Mouse (Mus musculus): ENCODE results near the gene 2310061I04Rik. TPM values are rescaled to one million over a fixed set of nuclear protein-coding genes. Genes with fewer than 3 reads are reported as not detected.

2310061I04Rik gene
- polyA plus RNA-seq, 1 experiment from 2014 or later: 55.3 TPM

- WGBS: 6% methylated on average over 66 of the region's 66 CpGs
- peak; percentile 90 for ATAC-seq (ENCODE audit: low FRiP score)
- peaks cover 54% of the 10 kb centered on the region for H3K36me3 ChIP-seq (replicated peaks; ENCODE audit: control insufficient read depth, insufficient read depth)
Measured at GRCm38 (mm10) chr17:35879245-35880057, 17.8 kb downstream of the 2310061I04Rik start, which contains the start of gene Dhx16. Gene Dhx16 (plus strand): TSS chr17:35879819.

GRCm38 (mm10) chr17:35874721-35875120 lies 22.5 kb downstream of the 2310061I04Rik start:
- peaks cover 33% of the 10 kb centered on the region for H3K4me1 ChIP-seq (replicated peaks; ENCODE audit: control insufficient read depth, insufficient read depth, low read length)
- no peak overlapping the region for H3K4me2 ChIP-seq (replicated peaks)
- no peaks in the 10 kb centered on the region for H3K27me3 ChIP-seq (ENCODE audit: control insufficient read depth, insufficient read depth, low read length)
- 85% methylated on average over 6 of the region's 6 CpGs for whole genome bisulfite sequencing
- ATAC-seq (ENCODE audit: low FRiP score): no peak
- no peak overlapping the region for H3K4me3 ChIP-seq (replicated peaks; ENCODE audit: low read length)
- no peak for DNase-seq (ENCODE audit: low spot score)
- no peaks in the 10 kb centered on the region for H3K9me3 ChIP-seq (ENCODE audit: control insufficient read depth, low read length)
- H3K27ac ChIP-seq: no peak overlapping the region
- no peak overlapping the region for H3K9ac ChIP-seq
- peaks cover 44% of the 10 kb centered on the region for H3K36me3 ChIP-seq (replicated peaks; ENCODE audit: control insufficient read depth, insufficient read depth)

More at GRCm38 (mm10) chr17:35879245-35880057, 17.8 kb downstream of the 2310061I04Rik start, which contains the start of gene Dhx16:
- Histone ChIP-seq H3K27ac (peak within 1 kb of the TSS; percentile 77), H3K27me3 (ENCODE audit: control insufficient read depth, insufficient read depth, low read length) (no peaks in the 10 kb centered on the region), H3K4me3 (replicated peaks; ENCODE audit: low read length) (peak within 1 kb of the TSS; percentile 96), H3K9ac (peak within 1 kb of the TSS; percentile 86), H3K4me1 (replicated peaks; ENCODE audit: control insufficient read depth, insufficient read depth, low read length) (peaks cover 7% of the 10 kb centered on the region), H3K9me3 (ENCODE audit: control insufficient read depth, low read length) (no peaks in the 10 kb centered on the region), H3K4me2 (replicated peaks) (peak within 1 kb of the TSS; percentile 82)
- peak; percentile 97 for DNase-seq (ENCODE audit: low spot score)

GRCm38 (mm10) chr17:35873774-35874519 lies 23.3 kb downstream of the 2310061I04Rik start:
- WGBS: 34% methylated on average over 21 of the region's 21 CpGs
- peaks cover 44% of the 10 kb centered on the region for H3K36me3 ChIP-seq (replicated peaks; ENCODE audit: control insufficient read depth, insufficient read depth)
- ATAC-seq (ENCODE audit: low FRiP score) (peak; percentile 25; the same call in 1 of the 2 replicates), DNase-seq (ENCODE audit: low spot score) (peak; percentile 77)
- H3K27ac ChIP-seq: no peak overlapping the region
- peaks cover 40% of the 10 kb centered on the region for H3K4me1 ChIP-seq (replicated peaks; ENCODE audit: control insufficient read depth, insufficient read depth, low read length)
- H3K27me3 ChIP-seq (ENCODE audit: control insufficient read depth, insufficient read depth, low read length): no peaks in the 10 kb centered on the region
- no peaks in the 10 kb centered on the region for H3K9me3 ChIP-seq (ENCODE audit: control insufficient read depth, low read length)
- no peak overlapping the region for H3K4me3 ChIP-seq (replicated peaks; ENCODE audit: low read length)
- peak overlapping the region; percentile 28; the same call in 1 of the 2 replicates for H3K9ac ChIP-seq
- peak overlapping the region; percentile 24 for H3K4me2 ChIP-seq (replicated peaks)

DNA sequence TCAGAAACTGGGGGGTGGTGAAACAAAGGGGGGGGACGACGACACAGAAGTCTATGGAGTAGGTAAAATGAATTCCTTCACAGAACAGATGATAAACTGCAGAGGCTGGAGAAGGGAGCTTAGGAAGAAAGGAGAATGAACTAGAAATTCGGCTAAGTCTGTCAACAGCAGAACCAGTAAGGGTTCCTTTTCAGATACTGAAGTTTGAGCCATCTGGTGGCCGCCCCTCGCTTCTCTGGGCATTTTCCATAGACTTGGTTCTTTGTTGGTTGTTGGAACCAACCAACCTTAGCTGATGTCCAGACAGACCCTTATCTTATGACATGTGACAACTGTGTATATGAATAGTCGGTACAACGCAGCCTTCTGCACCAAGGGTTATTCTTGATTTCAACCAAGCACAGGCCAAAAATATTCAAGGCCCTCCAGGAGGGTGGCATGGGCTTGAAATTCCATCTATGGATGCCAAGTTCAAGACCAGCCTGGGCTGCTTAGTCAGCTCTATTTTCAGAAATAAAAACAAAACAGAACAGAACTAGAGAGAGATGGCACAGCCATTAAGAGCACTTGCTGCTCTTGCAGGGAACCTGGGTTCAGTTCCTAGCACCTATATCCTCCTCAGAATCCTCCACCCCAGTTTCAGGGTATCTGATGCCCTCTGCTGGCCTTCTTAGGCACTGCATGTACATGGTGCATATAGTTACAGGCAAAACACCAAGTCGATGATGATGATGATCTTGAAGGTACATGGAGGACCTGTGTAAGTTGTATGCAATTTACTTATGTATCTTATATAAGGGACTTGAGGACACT lies 26.1 kb downstream of the 2310061I04Rik start:
- ATAC-seq (ENCODE audit: low FRiP score) (no peak), DNase-seq (ENCODE audit: low spot score) (no peak)
- peak overlapping the region; percentile 99 for H3K4me2 ChIP-seq (replicated peaks)
- H3K27me3 ChIP-seq (ENCODE audit: control insufficient read depth, insufficient read depth, low read length): no peaks in the 10 kb centered on the region
- H3K4me3 ChIP-seq (replicated peaks; ENCODE audit: low read length): peak overlapping the region; percentile 75
- H3K9ac ChIP-seq: peak overlapping the region; percentile 95
- H3K27ac ChIP-seq: peak overlapping the region; percentile 98; the same call in 1 of the 2 replicates
- no peaks in the 10 kb centered on the region for H3K9me3 ChIP-seq (ENCODE audit: control insufficient read depth, low read length)
- WGBS: 92% methylated on average over 8 of the region's 8 CpGs
- peaks cover 41% of the 10 kb centered on the region for H3K36me3 ChIP-seq (replicated peaks; ENCODE audit: control insufficient read depth, insufficient read depth)
- H3K4me1 ChIP-seq (replicated peaks; ENCODE audit: control insufficient read depth, insufficient read depth, low read length): peaks cover 58% of the 10 kb centered on the region

DNA sequence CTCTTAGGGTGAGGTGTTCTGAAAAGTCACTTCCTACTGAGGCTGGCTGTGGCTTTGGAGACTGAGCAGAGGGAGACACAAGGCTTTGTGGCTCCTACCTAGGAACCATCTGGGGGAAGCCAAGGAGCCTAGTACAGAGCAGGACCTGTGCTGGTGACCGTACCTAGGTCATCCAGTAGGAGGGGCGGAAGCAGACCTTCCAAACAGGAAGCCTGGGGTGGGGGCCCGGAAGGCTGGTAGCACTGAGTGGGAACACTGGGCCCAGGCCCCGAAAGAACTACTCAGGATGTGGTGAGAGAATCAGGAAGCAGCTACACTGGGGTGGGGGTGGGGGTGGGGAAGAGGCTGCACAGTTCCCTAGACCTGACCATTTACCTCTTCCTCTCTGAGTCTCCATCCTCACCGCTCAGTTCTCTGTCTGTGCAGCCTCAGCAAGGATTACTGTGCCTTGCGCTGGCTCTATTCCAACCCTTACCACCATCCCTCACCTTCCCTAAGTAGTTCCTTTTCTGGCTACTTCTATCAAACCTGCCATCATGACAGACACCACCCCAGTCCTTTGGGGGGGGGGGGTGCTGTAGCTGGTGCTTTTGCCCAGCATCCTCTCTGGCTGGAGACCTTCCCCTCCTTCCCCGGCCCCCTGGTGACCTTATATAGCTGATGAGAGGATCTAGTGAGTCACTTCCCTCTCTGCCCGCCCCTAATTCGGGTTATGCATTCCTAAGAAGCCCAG lies 26.9 kb downstream of the 2310061I04Rik start:
- H3K4me3 ChIP-seq (replicated peaks; ENCODE audit: low read length): peak overlapping the region; percentile 75

GRCm38 (mm10) chr17:35869346-35870067 lies 27.7 kb downstream of the 2310061I04Rik start:
- 2% methylated on average over 7 of the region's 7 CpGs for whole genome bisulfite sequencing
- Histone ChIP-seq H3K9me3 (ENCODE audit: control insufficient read depth, low read length) (no peaks in the 10 kb centered on the region), H3K4me2 (replicated peaks) (peak overlapping the region; percentile 99), H3K4me3 (replicated peaks; ENCODE audit: low read length) (peak overlapping the region; percentile 75), H3K4me1 (replicated peaks; ENCODE audit: control insufficient read depth, insufficient read depth, low read length) (peaks cover 67% of the 10 kb centered on the region), H3K27me3 (ENCODE audit: control insufficient read depth, insufficient read depth, low read length) (no peaks in the 10 kb centered on the region), H3K36me3 (replicated peaks; ENCODE audit: control insufficient read depth, insufficient read depth) (peaks cover 26% of the 10 kb centered on the region), H3K9ac (peak overlapping the region; percentile 95), H3K27ac (peak overlapping the region; percentile 98)
- ATAC-seq (ENCODE audit: low FRiP score) (no peak), DNase-seq (ENCODE audit: low spot score) (peak; percentile 33)

More for the DNA sequence above, 26.9 kb downstream of the 2310061I04Rik start:
- no peak for DNase-seq (ENCODE audit: low spot score)
- Histone ChIP-seq H3K27ac (peak overlapping the region; percentile 98), H3K9me3 (ENCODE audit: control insufficient read depth, low read length) (no peaks in the 10 kb centered on the region), H3K36me3 (replicated peaks; ENCODE audit: control insufficient read depth, insufficient read depth) (peaks cover 35% of the 10 kb centered on the region), H3K4me1 (replicated peaks; ENCODE audit: control insufficient read depth, insufficient read depth, low read length) (peaks cover 59% of the 10 kb centered on the region), H3K27me3 (ENCODE audit: control insufficient read depth, insufficient read depth, low read length) (no peaks in the 10 kb centered on the region), H3K9ac (peak overlapping the region; percentile 95), H3K4me2 (replicated peaks) (peak overlapping the region; percentile 99)
- ATAC-seq (ENCODE audit: low FRiP score): no peak
- WGBS: 71% methylated on average over 9 of the region's 9 CpGs

DNA sequence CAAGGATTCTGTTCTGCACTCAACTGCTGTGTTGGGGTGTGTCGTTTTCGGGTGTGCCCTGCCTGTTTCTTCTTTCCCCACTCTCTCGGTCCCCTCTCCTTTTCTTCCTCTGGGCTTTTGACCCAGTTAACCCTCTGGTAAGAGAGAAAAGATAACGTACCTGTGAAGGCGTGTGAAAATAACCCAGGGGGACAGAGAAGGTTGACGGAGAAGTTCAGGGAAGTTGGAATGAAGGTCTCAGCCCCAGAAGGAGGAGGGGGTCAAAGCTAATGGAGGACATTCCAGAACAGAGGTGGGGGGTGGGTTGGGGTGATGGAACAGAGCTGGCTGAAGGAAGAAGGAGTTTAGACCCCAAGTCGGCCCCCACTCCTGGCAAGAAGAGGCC lies 28.3 kb downstream of the 2310061I04Rik start:
- Histone ChIP-seq H3K36me3 (replicated peaks; ENCODE audit: control insufficient read depth, insufficient read depth) (peaks cover 21% of the 10 kb centered on the region), H3K27ac (peak overlapping the region; percentile 98), H3K9ac (peak overlapping the region; percentile 95), H3K9me3 (ENCODE audit: control insufficient read depth, low read length) (no peaks in the 10 kb centered on the region), H3K4me2 (replicated peaks) (peak overlapping the region; percentile 99), H3K4me3 (replicated peaks; ENCODE audit: low read length) (peak overlapping the region; percentile 75), H3K4me1 (replicated peaks; ENCODE audit: control insufficient read depth, insufficient read depth, low read length) (peaks cover 69% of the 10 kb centered on the region), H3K27me3 (ENCODE audit: control insufficient read depth, insufficient read depth, low read length) (no peaks in the 10 kb centered on the region)
- ATAC-seq (ENCODE audit: low FRiP score) (no peak), DNase-seq (ENCODE audit: low spot score) (no peak)
- 8% methylated on average over 7 of the region's 7 CpGs for WGBS

All from hindbrain, embryonic 14.5 days (tissue).